Comparison of ENCODE assay signal across 30 mouse cellular contexts in genomic region chr16:43804364-43804763, GRCm38 (mm10). TPM values are rescaled to one million over a fixed set of nuclear protein-coding genes. Genes with fewer than 3 reads are reported as not detected.
A peak's percentile ranks its signal among the peaks of the same experiment; 100 is the strongest.
DNase-seq lines count a peak whose midpoint lies in the region; ATAC-seq lines count a peak whose summit lies in the region.
"Had no signal": no experiment of that assay in that cellular context is flagged by ENCODE, and none has a peak within 500 bp of the region (broad histone marks: within the 10 kb centered on the region; RNA-seq: fewer than 3 reads in every experiment).

No protein-coding gene starts in this region.

- peak overlapping the region; percentile 37 for H3K4me2 ChIP-seq in heart, embryonic 14.5 days (ENCODE audit: low read length)
- H3K4me2 ChIP-seq in heart, embryonic 16.5 days (ENCODE audit: low read depth, low read length) = peak overlapping the region; percentile 32; the same call in 1 of the 2 replicates
- H3K4me2 ChIP-seq: embryonic facial prominence, embryonic 13.5 days; embryonic facial prominence, embryonic 15.5 days; forebrain, embryonic 12.5 days had no signal

- ATAC-seq in heart, embryonic 14.5 days (ENCODE audit: insufficient number of reproducible peaks, insufficient read depth, low FRiP score, low read depth) = no peak
- ATAC-seq in heart, embryonic 16.5 days (replicated peaks; ENCODE audit: extremely low read depth, insufficient read depth, low FRiP score) = no peak
- ATAC-seq: activated CD4-positive, CD25-positive, alpha-beta regulatory T cell, adult 4 months; forebrain, embryonic 14.5 days; forebrain, embryonic 16.5 days; Patski had no signal

- H3K4me1 ChIP-seq in heart, embryonic 14.5 days (ENCODE audit: control insufficient read depth in 2 of 2, insufficient read depth in 2 of 2, low read length in 2 of 2) = peaks cover 22 to 27% of the 10 kb centered on the region in 2 experiments
- peaks cover 18% of the 10 kb centered on the region for H3K4me1 ChIP-seq in heart, embryonic 16.5 days (ENCODE audit: control insufficient read depth, insufficient read depth, low read length)

- H3K9ac ChIP-seq in heart, embryonic 14.5 days (ENCODE audit: low read length) = no peak overlapping the region
- no peak overlapping the region for H3K9ac ChIP-seq in heart, embryonic 16.5 days (ENCODE audit: low read length)
- H3K9ac ChIP-seq: embryonic facial prominence, embryonic 13.5 days; embryonic facial prominence, embryonic 15.5 days; forebrain, embryonic 12.5 days had no signal

- DNase-seq in heart, adult 8-10 months (ENCODE audit: low spot score) = no peak
- DNase-seq in heart, postnatal 36 days = no peak
- DNase-seq in A20 (ENCODE audit: low read depth, low spot score) = peak; percentile 70
- peak; percentile 29 for DNase-seq in splenic B cell, adult 2 months (ENCODE audit: low read depth, low spot score)
- DNase-seq in adrenal gland, postnatal 25 days = no peak
- DNase-seq in cerebellum, postnatal 36 days = no peak
- DNase-seq: adrenal gland, postnatal 10 days; adrenal gland, postnatal 36 days; cerebellum, adult 11-12 months; cerebellum, adult 2 months; cerebellum, adult 9-10 months; cerebellum, postnatal 10 days; cerebellum, postnatal 25 days; embryo, embryonic 11 days had no signal

- H3K36me3 ChIP-seq in heart, embryonic 14.5 days (ENCODE audit: control insufficient read depth, insufficient read depth, low read length) = no peaks in the 10 kb centered on the region
- no peaks in the 10 kb centered on the region for H3K36me3 ChIP-seq in heart, embryonic 16.5 days (ENCODE audit: control insufficient read depth, insufficient read depth)
- H3K36me3 ChIP-seq in splenic B cell, adult 2 months (ENCODE audit: control insufficient read depth, insufficient read depth, low read length, poor library complexity, severe bottlenecking) = no peaks in the 10 kb centered on the region
- H3K36me3 ChIP-seq: embryonic facial prominence, embryonic 13.5 days; embryonic facial prominence, embryonic 15.5 days; forebrain, embryonic 10.5 days; forebrain, embryonic 12.5 days; G1E had no signal

- no peak overlapping the region for H3K4me3 ChIP-seq in heart, embryonic 14.5 days (ENCODE audit: control insufficient read depth in 1 of 2, insufficient read depth in 1 of 2, low read depth in 1 of 2, low read length in 2 of 2)
- no peak overlapping the region for H3K4me3 ChIP-seq in heart, embryonic 16.5 days (ENCODE audit: low read length)
- H3K4me3 ChIP-seq: embryonic facial prominence, embryonic 13.5 days; embryonic facial prominence, embryonic 15.5 days; erythroblast, embryonic 14.5 days; forebrain, embryonic 10.5 days; forebrain, embryonic 12.5 days had no signal

- H3K27me3 ChIP-seq in heart, embryonic 14.5 days (ENCODE audit: control insufficient read depth, insufficient read depth, low read length) = no peaks in the 10 kb centered on the region
- H3K27me3 ChIP-seq in heart, embryonic 16.5 days (ENCODE audit: control insufficient read depth, insufficient read depth, low read length) = no peaks in the 10 kb centered on the region
- no peaks in the 10 kb centered on the region for H3K27me3 ChIP-seq in splenic B cell, adult 2 months (ENCODE audit: control insufficient read depth, insufficient read depth, low read length, poor library complexity, severe bottlenecking)
- H3K27me3 ChIP-seq: embryonic facial prominence, embryonic 13.5 days; embryonic facial prominence, embryonic 15.5 days; Patski had no signal

- WGBS in heart, embryonic 14.5 days = 85% methylated on average over 6 of the region's 6 CpGs
- 80% methylated on average over 6 of the region's 6 CpGs for WGBS in heart, embryonic 16.5 days

- intact Hi-C loops in heart, postnatal 36 days (cut with DNase I) = loop anchor here (5.0 to 10.0 kb wide), 5 partner anchors 102 to 1527 kb away; no protein-coding TSS in a partner anchor

- no peaks in the 10 kb centered on the region for H3K9me3 ChIP-seq in heart, embryonic 14.5 days (ENCODE audit: control insufficient read depth, low read length)
- H3K9me3 ChIP-seq in heart, embryonic 16.5 days (replicated peaks; ENCODE audit: control insufficient read depth, low read length) = no peaks in the 10 kb centered on the region
- H3K9me3 ChIP-seq: embryonic facial prominence, embryonic 13.5 days; embryonic facial prominence, embryonic 15.5 days; forebrain, embryonic 10.5 days; forebrain, embryonic 12.5 days; G1E had no signal

- no peak overlapping the region for H3K27ac ChIP-seq in heart, embryonic 14.5 days (replicated peaks in 1 of 2; ENCODE audit: control insufficient read depth in 1 of 2, insufficient read depth in 1 of 2, low read depth in 2 of 2, low read length in 2 of 2)
- H3K27ac ChIP-seq in heart, embryonic 16.5 days (ENCODE audit: low read length) = peak overlapping the region; percentile 35; the same call in 1 of the 2 replicates
- H3K27ac ChIP-seq: embryonic facial prominence, embryonic 13.5 days; embryonic facial prominence, embryonic 15.5 days; forebrain, embryonic 10.5 days; forebrain, embryonic 12.5 days had no signal

RNA-seq across cellular contexts. Expression of gene Drd3, which starts 50.5 kb away (rescaled TPM):
- not detected in 2 replicates for polyA plus RNA-seq in heart, embryonic 14.5 days (2014; fragmentation: Nextera tagmentation; extraction: Ambion mirVana)
- total RNA-seq in heart, adult 8-10 months (2022) = not detected
- not detected in 2 replicates for polyA plus RNA-seq in heart, embryonic 16.5 days (2015; fragmentation: Nextera tagmentation; extraction: Ambion mirVana)
- total RNA-seq in heart, postnatal 36 days (2021) = not detected
- total RNA-seq in adrenal gland, postnatal 25 days (2021) = not detected in 2 replicates
- total RNA-seq: adrenal gland, adult 18-20 months; adrenal gland, postnatal 10 days; adrenal gland, postnatal 36 days; common myeloid progenitor, adult 5-6 weeks; G1E had no signal
- polyA plus RNA-seq: activated CD4-positive, CD25-positive, alpha-beta regulatory T cell, adult 4 months; C2C12; embryonic facial prominence, embryonic 11.5 days; embryonic facial prominence, embryonic 13.5 days; embryonic facial prominence, embryonic 15.5 days; erythroblast, embryonic 14.5 days; forebrain, embryonic 10.5 days; forebrain, embryonic 16.5 days; G1E; Patski had no signal

Comparison
In these comparisons a context has a peak if more than half of its experiments do, and no peak if none do; other contexts are left out.
1. DNase-seq: peak in A20 (single experiment) and splenic B cell, adult 2 months (single experiment); none in heart, adult 8-10 months (single experiment), heart, postnatal 36 days (0 of 2), adrenal gland, postnatal 25 days (single experiment) and cerebellum, postnatal 36 days (0 of 2).